Mouse (Mus musculus) myocyte (in vitro differentiated cells): ENCODE data around the gene Hsdl1.

Source experiments
- CEBPB ChIP-seq: IDR thresholded peaks from 2 replicates; pipeline ENCODE4 v1.6.1; 2011; ENCODE audit warnings: mild to moderate bottlenecking, moderate library complexity; ENCODE audit not compliant: poor library complexity, insufficient read depth, severe bottlenecking
- MAX ChIP-seq: IDR thresholded peaks from one replicate; pipeline ENCODE4 v1.6.1; 2011; ENCODE audit warnings: low read depth, mild to moderate bottlenecking, control low read depth
- MYOD1 ChIP-seq, 3 experiments: IDR thresholded peaks; one replicate each; pipeline ENCODE4 v1.6.1; 2011; ENCODE audit warnings: control low read depth in 2 of 3, low read depth in 2 of 3, mild to moderate bottlenecking in 2 of 3, moderate library complexity in 1 of 3; ENCODE audit not compliant: insufficient read length in 2 of 3, control insufficient read depth in 1 of 3
- MYOG ChIP-seq, 3 experiments: IDR thresholded peaks; one replicate each; pipeline ENCODE4 v1.6.1; 2011; ENCODE audit warnings: control low read depth in 2 of 3, low read depth in 2 of 3, mild to moderate bottlenecking in 2 of 3; ENCODE audit not compliant: insufficient read length in 2 of 3, control insufficient read depth in 1 of 3, insufficient read depth in 1 of 3
- POLR2A ChIP-seq: IDR thresholded peaks from one replicate; pipeline ENCODE4 v1.6.1; 2011; ENCODE audit warnings: low read depth, mild to moderate bottlenecking, control low read depth, moderate library complexity; ENCODE audit not compliant: insufficient read length
- POLR2AphosphoS2 ChIP-seq: IDR thresholded peaks from one replicate; pipeline ENCODE4 v1.6.1; 2011; ENCODE audit warnings: low read depth, control low read depth; ENCODE audit not compliant: insufficient read length
- SRF ChIP-seq: IDR thresholded peaks from one replicate; pipeline ENCODE4 v1.6.1; 2011; ENCODE audit warnings: low read depth; ENCODE audit not compliant: control insufficient read depth, insufficient read length
- TCF3 ChIP-seq: IDR thresholded peaks from one replicate; pipeline ENCODE4 v1.6.1; 2011; ENCODE audit warnings: low read depth, control low read depth; ENCODE audit not compliant: insufficient read length
- USF1 ChIP-seq: IDR thresholded peaks from one replicate; pipeline ENCODE4 v1.6.1; 2011; ENCODE audit warnings: low read depth, mild to moderate bottlenecking, control low read depth, moderate library complexity

DNA sequence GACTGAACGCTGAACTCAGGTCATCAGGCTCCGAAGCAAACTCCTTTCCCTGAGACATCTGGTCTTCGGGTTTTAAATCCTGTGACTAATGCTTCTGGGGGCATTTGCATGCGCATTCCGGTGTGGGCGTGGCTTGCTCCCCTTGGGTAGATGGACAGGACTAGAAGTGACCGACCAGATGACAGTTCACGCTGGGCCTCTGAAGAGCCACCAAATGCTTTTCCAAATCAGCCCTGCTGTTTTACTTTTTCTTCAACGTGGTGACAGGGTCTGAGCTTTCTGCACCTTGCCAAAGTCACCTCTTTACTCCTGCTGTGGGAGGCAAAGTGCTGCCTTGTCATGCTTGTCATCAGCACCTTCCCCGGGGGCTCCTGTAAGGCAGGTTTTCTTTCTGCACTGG, 13.9 kb upstream of the Hsdl1 start:
- no peak for TF ChIP-seq POLR2A
- TF ChIP-seq MYOG (IDR thresholded peaks at IDR 0.05; ENCODE audit: control insufficient read depth in 1 of 3, insufficient read depth in 1 of 3, insufficient read length in 2 of 3, low read depth in 2 of 3) = no peak
- TF ChIP-seq TCF3 = no peak
- TF ChIP-seq USF1 = no peak
- TF ChIP-seq POLR2AphosphoS2 = no peak
- TF ChIP-seq MYOD1 (IDR thresholded peaks at IDR 0.05; ENCODE audit: control insufficient read depth in 1 of 3, insufficient read length in 2 of 3, low read depth in 2 of 3) = no peak
- TF ChIP-seq MAX = no peak
- no peak for TF ChIP-seq SRF
- TF ChIP-seq CEBPB = no peak
